Mouse (Mus musculus) brain, adult 2 months (tissue): ENCODE results near the gene Dnlz.
"Not testable (repeated sequence)": the region's sequence is repeated elsewhere in the genome, so short reads cannot be mapped to it uniquely, and the experiment has no call there.

Experiments
- DNase-seq: peaks from one replicate; pipeline ENCODE4 v3.0.0; 2011; ENCODE audit warnings: low read depth, low spot score

Gene Dnlz

DNA sequence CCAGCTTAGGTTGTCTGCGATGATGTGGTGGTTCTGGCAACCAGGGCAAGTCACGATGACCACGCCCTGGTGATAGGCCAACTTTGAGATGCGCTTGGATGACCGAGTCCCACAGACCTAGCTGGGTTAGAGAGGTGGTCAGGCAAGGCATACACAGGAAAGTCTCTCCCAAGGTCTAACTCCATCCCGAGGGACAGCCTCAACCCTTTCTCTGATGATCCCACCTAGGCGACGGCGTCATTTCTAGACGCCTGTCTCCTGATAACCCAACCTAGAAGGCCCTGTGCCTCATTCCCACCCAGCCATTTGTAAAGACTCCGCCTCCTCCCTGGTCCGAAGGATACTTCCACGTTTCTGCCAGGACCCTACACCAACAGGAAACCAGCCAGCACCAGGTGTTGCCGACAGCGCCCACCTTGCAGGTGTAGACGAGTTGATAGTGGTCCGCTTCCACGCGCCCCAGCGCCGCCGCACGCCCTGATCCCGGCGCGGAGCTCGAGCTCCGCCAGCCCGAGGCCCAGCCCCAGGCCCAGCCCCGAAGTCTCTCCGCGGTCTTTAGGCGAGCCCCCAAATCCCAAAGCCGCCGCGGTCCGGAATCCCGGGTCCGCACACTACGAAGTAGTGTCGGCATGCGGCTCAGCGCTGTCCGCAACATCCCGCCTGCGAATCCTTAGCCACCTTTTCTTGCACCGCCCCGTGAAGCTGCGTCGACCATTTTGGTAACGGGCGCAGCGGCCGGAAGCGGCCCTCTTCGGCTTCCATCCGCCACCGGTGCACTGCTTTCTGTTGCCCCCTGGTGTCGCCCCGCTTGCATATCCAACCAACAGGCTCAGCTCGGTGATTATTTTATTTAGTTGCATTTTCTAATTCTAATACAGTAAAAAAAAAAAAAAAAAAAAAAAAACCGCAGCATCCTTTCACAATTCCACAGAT lies at the start of gene Dnlz:
TSS of gene Dnlz (minus strand) at position 753 of the 933 bp plus-strand sequence.
- DNase-seq, result peak; percentile 98

- DNase-seq, result no peak
These were observed 49.1 kb upstream of the Dnlz start for GRCm38 (mm10) chr2:26401023-26401422.

GRCm38 (mm10) chr2:26400296-26400695 lies 48.4 kb upstream of the Dnlz start:
- no peak for DNase-seq

GRCm38 (mm10) chr2:26399647-26400046 lies 47.7 kb upstream of the Dnlz start:
- peak; percentile 24 for DNase-seq

DNA sequence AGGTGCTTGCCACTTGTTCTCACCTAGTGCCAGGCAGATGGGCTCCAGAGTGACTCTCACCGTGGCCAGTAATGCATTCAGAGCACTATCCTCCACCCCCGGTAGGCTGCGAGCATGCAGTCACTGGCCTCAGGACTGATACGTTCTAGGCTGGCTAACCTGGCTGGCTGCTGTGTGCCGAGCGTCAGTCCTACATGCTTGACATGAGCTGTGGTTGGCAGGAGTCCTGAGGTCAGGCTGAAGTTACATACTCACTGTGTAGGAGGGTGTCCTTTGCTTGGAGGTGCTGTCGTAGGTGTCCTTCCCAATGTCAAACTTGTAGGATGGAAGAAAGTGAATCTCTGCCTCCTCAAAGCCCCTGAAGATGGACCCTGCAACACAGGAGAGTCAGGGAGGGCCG lies 47.1 kb upstream of the Dnlz start:
- no peak for DNase-seq

- no peak for DNase-seq
These were observed 39.7 kb upstream of the Dnlz start for GRCm38 (mm10) chr2:26391617-26392016.

DNA sequence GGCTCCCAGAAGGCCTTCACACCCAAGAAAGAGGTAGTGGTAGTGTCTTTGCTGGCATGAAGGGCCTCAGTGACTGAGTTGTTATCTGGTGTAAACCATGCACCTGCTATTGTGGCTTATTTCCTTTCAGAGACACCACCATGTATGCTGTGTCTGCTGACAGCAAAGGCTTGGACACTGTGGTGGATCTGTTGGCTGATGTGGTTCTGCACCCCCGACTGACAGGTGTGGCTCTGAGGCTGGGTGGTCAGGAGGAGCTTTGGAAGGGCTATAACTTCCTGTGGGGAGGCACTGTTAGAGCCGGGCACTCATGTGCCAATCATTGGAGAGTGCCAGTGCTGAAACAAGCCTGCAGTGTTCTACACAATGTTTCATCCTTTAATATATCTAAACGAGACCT lies 39.0 kb upstream of the Dnlz start:
- no peak for DNase-seq

GRCm38 (mm10) chr2:26389154-26389690 lies 37.3 kb upstream of the Dnlz start, which contains the start of the genes Entr1 and Pmpca:
Gene Entr1 (minus strand): TSS chr2:26389316.
Gene Pmpca (plus strand): TSS chr2:26389339.
- DNase-seq, result peak; percentile 92

DNA sequence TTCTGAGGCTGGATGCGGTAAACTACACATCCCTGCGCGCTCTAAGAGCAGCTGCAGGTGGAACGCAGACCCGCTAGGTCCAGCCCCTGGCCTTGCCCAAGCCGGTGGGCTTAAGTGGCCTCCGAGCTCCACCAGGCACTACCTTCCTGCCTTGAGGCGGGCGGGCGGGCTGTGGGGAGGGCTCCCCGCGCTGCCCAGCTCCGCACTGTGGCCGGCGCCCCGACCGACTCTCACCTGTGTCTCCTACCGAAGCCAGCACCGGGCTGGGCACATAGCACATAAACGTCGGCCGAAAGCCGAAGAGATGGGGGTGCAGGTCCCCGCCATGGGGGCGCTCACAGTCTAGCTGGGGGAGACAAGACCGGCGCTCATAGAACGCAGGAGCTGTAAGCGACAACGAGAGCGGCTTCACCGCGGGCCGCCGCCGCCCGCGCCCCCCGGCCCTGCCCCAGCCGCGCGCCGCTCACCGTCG lies 36.8 kb upstream of the Dnlz start:
- DNase-seq, result no peak

- DNase-seq, result no peak
These were observed 35.8 kb upstream of the Dnlz start for GRCm38 (mm10) chr2:26387713-26388112.

GRCm38 (mm10) chr2:26380871-26381270 lies 29.0 kb upstream of the Dnlz start:
- DNase-seq, result not testable (repeated sequence)

- DNase-seq, result peak; percentile 94
These were observed 28.3 kb upstream of the Dnlz start, which contains the start of gene Snapc4 for GRCm38 (mm10) chr2:26380131-26380771. Gene Snapc4 (minus strand): TSS chr2:26380653.

- no peak for DNase-seq
These were observed 20.5 kb upstream of the Dnlz start for GRCm38 (mm10) chr2:26372396-26372795.

GRCm38 (mm10) chr2:26368572-26368971 lies 16.7 kb upstream of the Dnlz start:
- no peak for DNase-seq

DNA sequence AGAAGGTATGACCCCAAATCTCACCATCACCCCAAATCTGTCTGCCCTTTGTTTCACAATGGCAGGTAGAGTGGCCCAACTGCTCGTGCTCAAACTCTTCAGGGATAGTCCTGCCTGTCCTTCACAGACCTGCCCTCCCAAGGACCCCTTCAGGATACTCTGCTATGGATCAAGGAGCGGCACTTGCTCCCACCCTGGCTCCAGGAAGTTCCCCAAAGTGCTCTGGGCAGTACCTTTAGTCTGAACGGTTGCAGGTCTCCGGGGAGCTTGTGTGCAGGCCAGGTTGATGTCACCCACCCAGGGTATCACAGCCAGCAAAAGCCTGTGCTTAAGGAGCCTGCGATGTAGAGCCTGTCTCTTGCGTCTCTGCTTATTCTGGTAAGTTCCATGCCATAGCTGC lies 16.0 kb upstream of the Dnlz start:
- DNase-seq, result no peak

DNA sequence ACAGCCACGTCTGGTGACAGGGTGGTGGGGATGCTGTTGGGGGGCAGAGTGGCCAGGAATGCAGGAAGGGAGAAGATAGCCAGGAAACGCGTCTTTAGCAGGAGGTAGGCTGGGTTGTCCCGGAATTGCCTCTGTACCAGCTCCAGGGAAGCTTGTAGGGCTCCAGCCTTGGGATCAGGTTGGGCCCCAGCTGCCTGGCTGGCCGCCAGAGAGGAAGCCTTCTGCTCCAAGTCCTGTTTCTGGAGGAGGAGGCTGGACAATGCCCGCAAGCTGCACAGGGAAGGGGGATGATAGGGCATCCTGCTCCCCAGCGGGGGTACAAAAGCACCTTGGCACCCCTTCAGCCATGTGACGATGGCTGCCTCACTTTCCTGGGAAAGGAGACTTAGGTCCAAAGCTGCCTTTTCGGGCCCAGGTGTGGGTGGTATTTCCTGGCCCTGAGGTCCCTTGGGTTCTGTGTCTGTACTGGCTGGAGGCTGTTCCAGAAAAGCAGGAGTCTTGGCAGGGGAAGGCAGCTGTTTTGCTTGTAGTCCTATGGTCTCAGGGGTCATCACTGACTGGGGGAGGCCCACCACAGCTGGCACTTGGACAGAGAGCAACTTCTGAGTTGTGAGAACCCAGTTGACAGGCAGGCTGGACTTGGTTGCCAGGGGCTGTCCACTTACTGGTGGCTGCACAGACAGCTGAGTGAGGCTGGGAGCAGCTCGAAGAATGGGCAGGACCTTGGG lies 13.0 kb upstream of the Dnlz start:
- DNase-seq, result peak; percentile 62

- no peak for DNase-seq
These were observed 11.6 kb upstream of the Dnlz start for GRCm38 (mm10) chr2:26363481-26363880.

DNA sequence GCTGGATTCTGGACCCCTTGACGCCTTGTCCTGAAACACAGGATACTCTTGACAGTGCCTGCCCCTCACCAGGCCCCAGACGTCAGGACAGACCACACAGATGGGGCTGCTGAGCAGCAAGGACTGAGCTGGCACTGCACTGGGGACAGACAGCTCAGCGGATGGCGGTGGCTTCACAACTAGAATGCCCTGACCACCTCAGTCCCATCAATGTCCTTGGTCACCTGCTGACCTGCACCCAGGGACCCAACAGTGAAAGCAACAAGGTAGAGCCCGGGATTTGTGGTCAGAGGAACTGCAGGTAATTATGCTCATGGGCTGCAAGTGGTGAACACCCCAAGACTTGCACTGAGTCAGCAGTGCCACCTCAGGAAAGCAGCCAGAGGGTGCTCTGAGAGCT lies 11.1 kb upstream of the Dnlz start:
- DNase-seq, result no peak

- no peak for DNase-seq
These were observed 8.9 kb upstream of the Dnlz start, which contains the start of gene Card9 for GRCm38 (mm10) chr2:26360772-26361171. Gene Card9 (minus strand): TSS chr2:26360918.

GRCm38 (mm10) chr2:26359983-26360382 lies 8.1 kb upstream of the Dnlz start:
- DNase-seq, result peak; percentile 58

DNA sequence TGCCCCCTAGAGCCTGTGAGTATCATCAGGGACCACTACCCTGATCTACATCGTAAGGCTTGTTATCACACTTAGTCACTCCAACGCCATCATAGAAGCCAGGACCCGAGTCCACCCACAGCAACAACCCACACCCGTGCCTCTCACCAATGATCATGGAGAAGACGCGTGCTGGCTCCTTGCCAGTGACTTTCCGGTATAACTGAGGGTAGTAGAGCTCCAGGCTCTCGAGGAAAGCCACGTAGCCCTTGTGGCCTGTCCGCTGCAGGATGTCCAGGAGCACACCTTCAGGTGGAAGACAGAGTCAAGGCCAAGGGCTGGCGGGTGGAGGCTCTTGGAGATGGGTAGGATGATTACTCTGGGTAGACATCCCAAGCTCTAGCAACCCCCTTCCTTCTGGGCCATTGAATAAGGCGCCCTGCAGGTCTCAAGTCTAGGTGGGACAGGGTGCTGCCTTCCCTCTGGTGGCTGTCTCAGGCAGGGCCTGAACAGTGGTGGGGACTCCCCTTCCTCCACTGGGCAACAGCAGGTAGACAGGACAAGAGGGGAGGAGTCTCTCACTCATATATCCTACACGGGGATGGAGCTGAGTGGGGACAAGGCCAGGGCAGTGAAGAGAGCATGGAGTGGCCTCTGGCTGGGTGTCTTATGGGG lies 6.9 kb upstream of the Dnlz start:
- DNase-seq, result no peak
